Mouse (Mus musculus): ENCODE measurements around the gene Ccn5. TPM values are rescaled to one million over a fixed set of nuclear protein-coding genes. Genes with fewer than 3 reads are reported as not detected.

Gene Ccn5
- total and polyA plus RNA-seq, 3 experiments: not detected

DNA sequence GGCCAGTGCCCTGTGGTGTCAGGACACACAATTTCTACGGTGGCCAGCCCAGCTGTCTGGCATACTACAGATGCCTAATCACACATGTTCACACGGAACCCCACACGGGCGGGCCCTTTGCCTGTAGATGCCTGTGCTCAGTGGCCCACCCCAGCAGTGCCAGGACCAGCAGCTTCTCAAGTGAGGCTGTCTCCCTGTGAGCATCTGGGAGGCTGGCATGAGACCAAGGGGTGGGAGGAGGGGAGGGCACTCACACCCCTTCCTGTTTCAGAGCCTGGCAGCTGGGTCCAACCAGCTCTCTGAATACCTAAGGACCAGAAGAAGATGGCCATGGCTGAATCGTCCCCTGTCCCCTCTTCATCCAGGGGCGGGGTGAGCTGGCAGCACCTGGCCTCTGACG lies 54.8 kb downstream of the Ccn5 start:
- H3K36me3 ChIP-seq (ENCODE audit: control insufficient read depth in 1 of 2, insufficient read depth in 2 of 2, low read length in 2 of 2): no peaks in the 10 kb centered on the region
- no peak for TF ChIP-seq ZKSCAN1 (IDR thresholded peaks at IDR 0.05; ENCODE audit: low read depth, low read length)
- no peak for TF ChIP-seq GATA1 (IDR thresholded peaks at IDR 0.05; ENCODE audit: low read depth, low read length)
- TF ChIP-seq USF1 (IDR thresholded peaks at IDR 0.05; ENCODE audit: low read depth, low read length): no peak
- TF ChIP-seq ETS1 (IDR thresholded peaks at IDR 0.05; ENCODE audit: low read depth, low read length): no peak
- no peak for TF ChIP-seq MAFK (IDR thresholded peaks at IDR 0.05; ENCODE audit: borderline replicate concordance, low read depth, low read length)
- no peak for TF ChIP-seq KAT2A (conservative IDR thresholded peaks at IDR 0.05; ENCODE audit: low read depth, low read length)
- TF ChIP-seq ZC3H11A (IDR thresholded peaks at IDR 0.05; ENCODE audit: low read depth, low read length): no peak
- no peak for TF ChIP-seq POLR2AphosphoS5 (IDR thresholded peaks at IDR 0.05; ENCODE audit: borderline replicate concordance, low read depth, low read length)
- TF ChIP-seq TAL1 (IDR thresholded peaks at IDR 0.05; ENCODE audit: low read length): no peak
- TF ChIP-seq E2F4 (IDR thresholded peaks at IDR 0.05; ENCODE audit: borderline replicate concordance, low read depth, low read length): no peak
- no peak for TF ChIP-seq ELF1 (IDR thresholded peaks at IDR 0.05; ENCODE audit: low read depth, low read length)
- H3K4me3 ChIP-seq (ENCODE audit: control insufficient read depth in 1 of 2, insufficient read depth in 1 of 2, low read depth in 2 of 2, low read length in 2 of 2): no peak overlapping the region
- DNase-seq (ENCODE audit: low read depth, low spot score): no peak
- H3K4me1 ChIP-seq (ENCODE audit: control insufficient read depth in 1 of 2, insufficient read depth in 2 of 2, low read length in 2 of 2): no peaks in the 10 kb centered on the region
- no peak overlapping the region for H3K27ac ChIP-seq (ENCODE audit: control insufficient read depth, low read depth, low read length)
- peaks cover 4 to 7% of the 10 kb centered on the region in 2 experiments for H3K27me3 ChIP-seq (ENCODE audit: control insufficient read depth in 1 of 2, insufficient read depth in 2 of 2, low read length in 2 of 2)
- H3K9ac ChIP-seq (ENCODE audit: control insufficient read depth, low read depth, low read length, poor library complexity, severe bottlenecking): no peak overlapping the region
- no peaks in the 10 kb centered on the region for H3K9me3 ChIP-seq (replicated peaks; ENCODE audit: insufficient read depth, low read length)
- no peaks in the 10 kb centered on the region for H3K79me2 ChIP-seq (ENCODE audit: control insufficient read depth, insufficient read depth, low read length, poor library complexity)

DNA sequence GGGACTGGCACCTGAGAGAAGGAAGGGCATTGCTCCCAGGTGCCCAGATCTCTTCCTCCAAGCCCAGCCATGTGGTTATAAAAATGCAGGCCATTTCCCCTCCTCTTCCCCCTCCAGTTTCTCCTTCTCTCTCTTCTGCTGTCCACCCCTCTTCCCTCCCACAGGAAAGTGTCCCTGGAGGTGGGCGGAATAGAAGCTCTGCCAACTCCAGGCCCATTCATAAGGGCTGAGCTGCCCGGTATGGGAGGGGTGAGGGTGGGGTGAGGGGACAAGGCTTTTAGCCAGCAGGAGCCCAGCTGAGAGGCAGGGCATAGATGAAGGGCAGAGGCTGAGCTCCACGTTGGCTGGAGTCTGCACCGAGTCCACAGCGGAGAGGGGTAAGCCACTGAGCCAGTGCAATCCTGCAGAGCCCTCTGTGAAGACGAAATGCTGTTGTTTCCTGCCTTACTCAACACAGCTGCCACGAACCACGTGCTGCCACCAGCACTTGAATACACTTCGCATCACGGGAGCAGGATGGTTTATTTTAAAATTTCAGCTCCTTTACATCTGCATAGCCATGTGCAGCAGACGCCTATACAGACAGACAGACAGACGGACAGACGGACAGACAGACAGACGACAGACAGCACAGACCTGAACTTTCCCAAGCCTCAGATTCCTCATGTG lies 56.3 kb downstream of the Ccn5 start:
- Histone ChIP-seq H3K9ac (ENCODE audit: control insufficient read depth, low read depth, low read length, poor library complexity, severe bottlenecking) (no peak overlapping the region), H3K79me2 (ENCODE audit: control insufficient read depth, insufficient read depth, low read length, poor library complexity) (no peaks in the 10 kb centered on the region), H3K9me3 (replicated peaks; ENCODE audit: insufficient read depth, low read length) (no peaks in the 10 kb centered on the region), H3K27me3 (ENCODE audit: control insufficient read depth in 1 of 2, insufficient read depth in 2 of 2, low read length in 2 of 2) (peaks cover 1 to 2% of the 10 kb centered on the region in 2 experiments; a peak in 3 of 4 replicates), H3K4me1 (ENCODE audit: control insufficient read depth in 1 of 2, insufficient read depth in 2 of 2, low read length in 2 of 2) (no peaks in the 10 kb centered on the region), H3K36me3 (ENCODE audit: control insufficient read depth in 1 of 2, insufficient read depth in 2 of 2, low read length in 2 of 2) (no peaks in the 10 kb centered on the region), H3K4me3 (ENCODE audit: control insufficient read depth in 1 of 2, insufficient read depth in 1 of 2, low read depth in 2 of 2, low read length in 2 of 2) (no peak overlapping the region), H3K27ac (ENCODE audit: control insufficient read depth, low read depth, low read length) (no peak overlapping the region)
- no peak for DNase-seq (ENCODE audit: low read depth, low spot score)
- TF ChIP-seq NRF1 (IDR thresholded peaks at IDR 0.05; ENCODE audit: insufficient read depth, low read depth, low read length, poor library complexity, severe bottlenecking): no peak
- TF ChIP-seq CHD2 (IDR thresholded peaks at IDR 0.05; ENCODE audit: low read length): no peak
- TF ChIP-seq KAT2A (conservative IDR thresholded peaks at IDR 0.05; ENCODE audit: low read depth, low read length): no peak
- no peak for TF ChIP-seq GABPA (IDR thresholded peaks at IDR 0.05; ENCODE audit: low read depth, low read length)
- TF ChIP-seq MYC (IDR thresholded peaks at IDR 0.05; ENCODE audit: low read depth, low read length): no peak
- TF ChIP-seq RAD21 (IDR thresholded peaks at IDR 0.05; ENCODE audit: low read depth, low read length): no peak
- no peak for TF ChIP-seq MAZ (IDR thresholded peaks at IDR 0.05; ENCODE audit: low read depth, low read length)
- no peak for TF ChIP-seq ETS1 (IDR thresholded peaks at IDR 0.05; ENCODE audit: low read depth, low read length)
